Mouse (Mus musculus): ENCODE measurements at regions not wholly inside any gene's neighbourhood (a gene's known extent, or its start where the extent isn't known, plus 50 kb on each side); places are given as distances from the start of the nearest gene placed in this dataset.

DNA sequence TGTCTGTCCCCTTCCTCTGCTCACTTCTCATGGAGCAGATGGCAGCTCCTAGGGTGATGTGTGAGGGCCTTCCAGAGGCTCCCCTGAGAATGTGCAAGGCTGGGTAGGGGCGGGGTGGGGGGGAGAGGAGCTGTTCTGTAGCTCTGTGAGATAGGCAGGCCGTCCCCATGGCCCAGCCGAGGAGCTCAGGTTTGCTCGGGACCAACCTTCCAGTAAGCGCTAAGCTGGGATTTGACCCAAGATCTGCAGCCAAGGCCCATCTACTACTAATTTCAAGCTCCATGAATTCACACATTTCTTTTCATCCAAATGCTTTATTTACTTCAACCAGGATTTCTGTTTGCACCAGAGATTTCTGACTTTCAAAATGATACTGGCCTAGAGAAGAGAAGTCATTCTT is 51.4 kb upstream of the Wnt11 start:
- no peaks in the 10 kb centered on the region for H3K79me2 ChIP-seq (ENCODE audit: control insufficient read depth, insufficient read depth)
- no peak overlapping the region for H3ac ChIP-seq (ENCODE audit: control insufficient read depth, insufficient read length)
- H3K27me3 ChIP-seq (ENCODE audit: control insufficient read depth, insufficient read depth, insufficient read length), result no peaks in the 10 kb centered on the region
- H3K4me3 ChIP-seq, result no peak overlapping the region
- H3K36me3 ChIP-seq (ENCODE audit: control insufficient read depth, insufficient read depth), result no peaks in the 10 kb centered on the region
- no peak for TF ChIP-seq POLR2AphosphoS2 (IDR thresholded peaks at IDR 0.05; ENCODE audit: insufficient read length, low read depth)
- TF ChIP-seq MYOG (IDR thresholded peaks at IDR 0.05; ENCODE audit: control insufficient read depth in 1 of 3, insufficient read depth in 1 of 3, insufficient read length in 2 of 3, low read depth in 2 of 3), result no peak
- TF ChIP-seq POLR2A (IDR thresholded peaks at IDR 0.05; ENCODE audit: insufficient read length, low read depth), result no peak
- no peak for TF ChIP-seq MAX (IDR thresholded peaks at IDR 0.05; ENCODE audit: low read depth)
- TF ChIP-seq USF1 (IDR thresholded peaks at IDR 0.05; ENCODE audit: low read depth), result no peak
- H3K4me2 ChIP-seq (ENCODE audit: low read depth), result no peak overlapping the region

DNA sequence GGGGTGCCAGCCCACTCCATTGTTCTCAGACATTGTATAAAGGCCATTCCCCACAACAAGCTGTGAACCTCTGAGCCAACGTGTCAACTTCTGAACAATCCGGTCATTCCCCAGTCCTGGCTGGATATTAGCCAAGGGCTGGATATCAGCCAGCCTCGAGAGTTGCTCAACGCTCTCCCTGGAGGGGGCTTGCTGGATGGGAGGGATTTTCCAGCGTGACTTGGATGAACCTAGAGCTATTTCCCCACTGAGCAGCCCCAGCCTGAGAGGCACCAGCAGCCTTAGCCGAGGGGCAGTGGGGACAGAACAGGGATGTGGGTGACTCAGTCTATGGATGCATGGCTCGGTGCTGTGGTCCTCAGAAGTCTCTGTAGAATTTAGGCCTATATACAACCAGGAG is 51.0 kb upstream of the Wnt11 start:
- no peaks in the 10 kb centered on the region for H3K79me2 ChIP-seq (ENCODE audit: control insufficient read depth, insufficient read depth)
- no peaks in the 10 kb centered on the region for H3K27me3 ChIP-seq (ENCODE audit: control insufficient read depth, insufficient read depth, insufficient read length)
- H3K36me3 ChIP-seq (ENCODE audit: control insufficient read depth, insufficient read depth), result no peaks in the 10 kb centered on the region
- no peak overlapping the region for H3K4me2 ChIP-seq (ENCODE audit: low read depth)
- no peak overlapping the region for H3K4me3 ChIP-seq
- no peak overlapping the region for H3ac ChIP-seq (ENCODE audit: control insufficient read depth, insufficient read length)
- TF ChIP-seq POLR2A (IDR thresholded peaks at IDR 0.05; ENCODE audit: insufficient read length, low read depth) (no peak), TCF3 (IDR thresholded peaks at IDR 0.05; ENCODE audit: insufficient read length, low read depth) (no peak), CEBPB (IDR thresholded peaks at IDR 0.05; ENCODE audit: insufficient read depth, poor library complexity, severe bottlenecking) (no peak), REST (IDR thresholded peaks at IDR 0.05; ENCODE audit: insufficient read depth, insufficient read length) (no peak), TCF12 (IDR thresholded peaks at IDR 0.05; ENCODE audit: insufficient read depth, poor library complexity, severe bottlenecking) (no peak), POLR2AphosphoS2 (IDR thresholded peaks at IDR 0.05; ENCODE audit: insufficient read length, low read depth) (no peak), MYOG (IDR thresholded peaks at IDR 0.05; ENCODE audit: control insufficient read depth in 1 of 3, insufficient read depth in 1 of 3, insufficient read length in 2 of 3, low read depth in 2 of 3) (no peak), E2F4 (IDR thresholded peaks at IDR 0.05; ENCODE audit: insufficient read depth) (no peak), USF1 (IDR thresholded peaks at IDR 0.05; ENCODE audit: low read depth) (no peak), MAX (IDR thresholded peaks at IDR 0.05; ENCODE audit: low read depth) (no peak), MYOD1 (IDR thresholded peaks at IDR 0.05; ENCODE audit: control insufficient read depth in 1 of 3, insufficient read length in 2 of 3, low read depth in 2 of 3) (no peak), SRF (IDR thresholded peaks at IDR 0.05; ENCODE audit: control insufficient read depth, insufficient read length, low read depth) (no peak)

DNA sequence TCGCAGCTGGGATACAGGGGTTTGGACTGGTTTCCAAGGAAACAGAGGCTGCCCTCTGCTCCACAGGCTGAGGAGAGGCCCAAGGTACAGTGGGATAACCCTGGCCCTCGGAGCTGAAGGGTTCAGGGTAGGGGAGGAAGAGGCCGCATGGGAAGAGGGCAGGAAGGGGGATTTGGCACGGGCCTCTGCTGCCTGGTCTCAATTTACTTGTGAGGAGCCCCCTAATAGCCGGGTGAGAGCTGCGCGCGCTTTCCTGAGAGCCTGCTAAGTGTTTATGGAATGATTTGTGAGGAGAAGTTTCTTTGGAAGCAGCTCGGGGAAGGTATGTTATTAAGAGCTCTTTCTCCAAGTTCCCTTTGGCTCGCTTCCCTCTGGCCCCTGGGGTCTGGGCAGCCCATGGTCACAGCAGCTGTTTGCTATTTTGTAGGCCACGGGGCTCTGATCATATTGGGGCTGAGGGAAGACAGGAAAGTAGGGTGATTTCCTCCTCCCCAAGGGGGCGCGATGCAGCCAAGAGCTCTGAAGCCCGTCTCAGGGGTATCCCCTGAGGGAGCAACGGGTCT is 50.5 kb upstream of the Wnt11 start:
- no peak overlapping the region for H3ac ChIP-seq (ENCODE audit: control insufficient read depth, insufficient read length)
- H3K27me3 ChIP-seq (ENCODE audit: control insufficient read depth, insufficient read depth, insufficient read length), result no peaks in the 10 kb centered on the region
- TF ChIP-seq USF1 (IDR thresholded peaks at IDR 0.05; ENCODE audit: low read depth) (no peak), SRF (IDR thresholded peaks at IDR 0.05; ENCODE audit: control insufficient read depth, insufficient read length, low read depth) (no peak), TCF3 (IDR thresholded peaks at IDR 0.05; ENCODE audit: insufficient read length, low read depth) (no peak), REST (IDR thresholded peaks at IDR 0.05; ENCODE audit: insufficient read depth, insufficient read length) (no peak), E2F4 (IDR thresholded peaks at IDR 0.05; ENCODE audit: insufficient read depth) (no peak), MYOG (IDR thresholded peaks at IDR 0.05; ENCODE audit: control insufficient read depth in 1 of 3, insufficient read depth in 1 of 3, insufficient read length in 2 of 3, low read depth in 2 of 3) (no peak), MYOD1 (IDR thresholded peaks at IDR 0.05; ENCODE audit: control insufficient read depth in 1 of 3, insufficient read length in 2 of 3, low read depth in 2 of 3) (no peak), TCF12 (IDR thresholded peaks at IDR 0.05; ENCODE audit: insufficient read depth, poor library complexity, severe bottlenecking) (no peak), MAX (IDR thresholded peaks at IDR 0.05; ENCODE audit: low read depth) (no peak), POLR2AphosphoS2 (IDR thresholded peaks at IDR 0.05; ENCODE audit: insufficient read length, low read depth) (no peak), POLR2A (IDR thresholded peaks at IDR 0.05; ENCODE audit: insufficient read length, low read depth) (no peak), CEBPB (IDR thresholded peaks at IDR 0.05; ENCODE audit: insufficient read depth, poor library complexity, severe bottlenecking) (no peak)
- no peaks in the 10 kb centered on the region for H3K79me2 ChIP-seq (ENCODE audit: control insufficient read depth, insufficient read depth)
- no peak overlapping the region for H3K4me3 ChIP-seq
- no peak overlapping the region for H3K4me2 ChIP-seq (ENCODE audit: low read depth)
- H3K36me3 ChIP-seq (ENCODE audit: control insufficient read depth, insufficient read depth), result no peaks in the 10 kb centered on the region
